Mouse (Mus musculus) intestine, embryonic 14.5 days (tissue): ENCODE data around the gene Nodal. TPM values are rescaled to one million over a fixed set of nuclear protein-coding genes. Genes with fewer than 3 reads are reported as not detected.

Experiments used
- ATAC-seq: fragments of 200-750 bp; cut with Nextera tagmentation; replicated peaks from 2 replicates; pipeline ENCODE4 v1.8.0; 2017; ENCODE audit warnings: low read depth, moderate number of reproducible peaks, moderate TSS enrichment, moderate library complexity; ENCODE audit not compliant: low FRiP score, low TSS enrichment
- DNase-seq: peaks from one replicate; pipeline ENCODE4 v3.0.0-alpha.2; 2018; ENCODE audit warnings: low spot score
- H3K27ac ChIP-seq: fragments of 300-500 bp; sonication (generic); 2 replicates; pipeline ENCODE4 v1.5.1; 2014; ENCODE audit warnings: low read depth, mild to moderate bottlenecking, control low read depth
- H3K27me3 ChIP-seq: fragments of 300-500 bp; sonication (generic); replicated peaks from 2 replicates; pipeline ENCODE4 v1.6.1; 2014; ENCODE audit warnings: low read length, control low read depth; ENCODE audit not compliant: control insufficient read depth, insufficient read depth
- H3K36me3 ChIP-seq: fragments of 300-500 bp; sonication (generic); 2 replicates; pipeline ENCODE4 v1.6.1; 2014; ENCODE audit warnings: low read length, control low read depth; ENCODE audit not compliant: control insufficient read depth, insufficient read depth
- H3K4me1 ChIP-seq: fragments of 300-500 bp; sonication (generic); replicated peaks from 2 replicates; pipeline ENCODE4 v1.6.1; 2014; ENCODE audit warnings: low read length, control low read depth, mixed read lengths; ENCODE audit not compliant: control insufficient read depth, insufficient read depth
- H3K4me2 ChIP-seq: fragments of 300-500 bp; sonication (generic); 2 replicates; pipeline ENCODE4 v1.6.1; 2014; ENCODE audit warnings: low read length
- H3K4me3 ChIP-seq: fragments of 300-500 bp; sonication (generic); 2 replicates; pipeline ENCODE4 v1.5.1; 2014; ENCODE audit warnings: low read depth, low read length, control low read depth, mixed read lengths
- H3K9ac ChIP-seq: fragments of 300-500 bp; sonication (generic); 2 replicates; pipeline ENCODE4 v1.6.1; 2014; ENCODE audit warnings: mild to moderate bottlenecking, low read length
- H3K9me3 ChIP-seq: fragments of 300-500 bp; sonication (generic); 2 replicates; pipeline ENCODE4 v1.6.1; 2016; ENCODE audit warnings: low read length, control low read depth; ENCODE audit not compliant: control insufficient read depth
- WGBS: fragments of 180-500 bp; shearing (Covaris S2); extraction: QIAGEN DNeasy Blood & Tissue Kit; methylation state at CpG from one replicate; pipeline ENCODE4 v1.1.7; 2014; 5-methylcytosine and 5-hydroxymethylcytosine counted together
- polyA plus RNA-seq: library from polyadenylated mRNA; unstranded; fragments of >200 nt; fragmentation: Nextera tagmentation; extraction: Ambion mirVana; gene quantifications from 2 replicates; pipeline ENCODE4 v1.2.1, GENCODE M21; 2014

The Nodal gene
- 0.50 and 0.54 TPM in 2 replicates for polyA plus RNA-seq

- Histone ChIP-seq H3K4me2 (peak within 1 kb of the TSS; percentile 83), H3K9me3 (no peaks in the 10 kb centered on the region), H3K9ac (peak within 1 kb of the TSS; percentile 17; the same call in 1 of the 2 replicates), H3K36me3 (no peaks in the 10 kb centered on the region), H3K27ac (no peak within 1 kb of the TSS), H3K27me3 (peaks cover 44% of the 10 kb centered on the region), H3K4me3 (peak within 1 kb of the TSS; percentile 42), H3K4me1 (peaks cover 9% of the 10 kb centered on the region; the same call in 1 of the 2 replicates)
- DNase-seq, result no peak
- 21% methylated on average over 10 of the region's 10 CpGs for WGBS
- ATAC-seq, result no peak
These were observed at the start of gene Nodal for GRCm38 (mm10) chr10:61417672-61418071. TSS of gene Nodal (plus strand) at chr10:61417972.

DNA sequence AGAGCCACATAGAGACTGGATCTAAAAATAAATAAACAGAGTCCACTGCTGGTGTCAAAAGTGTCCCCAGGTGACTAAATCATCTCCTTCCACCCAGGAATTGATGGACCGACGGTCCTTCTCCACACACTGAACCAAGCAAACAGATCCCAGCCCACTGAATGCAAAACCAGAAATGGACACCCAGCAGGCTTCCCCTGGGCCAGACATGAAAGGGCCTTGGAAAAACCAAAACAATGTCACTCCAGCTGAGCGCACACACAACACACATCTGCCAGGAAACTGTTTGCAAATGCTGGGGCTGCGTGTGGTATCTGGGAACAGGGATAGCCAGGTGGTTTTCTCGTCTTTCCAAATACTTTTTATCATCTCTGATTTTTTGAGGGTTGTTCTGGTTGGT lies 48.0 kb upstream of the Nodal start:
- no peaks in the 10 kb centered on the region for H3K27me3 ChIP-seq
- DNase-seq, result peak; percentile 50
- no peak overlapping the region for H3K4me3 ChIP-seq
- 50% methylated on average over 5 of the region's 5 CpGs for WGBS
- H3K9ac ChIP-seq, result no peak overlapping the region
- H3K9me3 ChIP-seq, result no peaks in the 10 kb centered on the region
- peak overlapping the region; percentile 54 for H3K27ac ChIP-seq
- H3K4me1 ChIP-seq, result peaks cover 33% of the 10 kb centered on the region
- H3K4me2 ChIP-seq, result no peak overlapping the region
- no peak for ATAC-seq
- H3K36me3 ChIP-seq, result no peaks in the 10 kb centered on the region

DNA sequence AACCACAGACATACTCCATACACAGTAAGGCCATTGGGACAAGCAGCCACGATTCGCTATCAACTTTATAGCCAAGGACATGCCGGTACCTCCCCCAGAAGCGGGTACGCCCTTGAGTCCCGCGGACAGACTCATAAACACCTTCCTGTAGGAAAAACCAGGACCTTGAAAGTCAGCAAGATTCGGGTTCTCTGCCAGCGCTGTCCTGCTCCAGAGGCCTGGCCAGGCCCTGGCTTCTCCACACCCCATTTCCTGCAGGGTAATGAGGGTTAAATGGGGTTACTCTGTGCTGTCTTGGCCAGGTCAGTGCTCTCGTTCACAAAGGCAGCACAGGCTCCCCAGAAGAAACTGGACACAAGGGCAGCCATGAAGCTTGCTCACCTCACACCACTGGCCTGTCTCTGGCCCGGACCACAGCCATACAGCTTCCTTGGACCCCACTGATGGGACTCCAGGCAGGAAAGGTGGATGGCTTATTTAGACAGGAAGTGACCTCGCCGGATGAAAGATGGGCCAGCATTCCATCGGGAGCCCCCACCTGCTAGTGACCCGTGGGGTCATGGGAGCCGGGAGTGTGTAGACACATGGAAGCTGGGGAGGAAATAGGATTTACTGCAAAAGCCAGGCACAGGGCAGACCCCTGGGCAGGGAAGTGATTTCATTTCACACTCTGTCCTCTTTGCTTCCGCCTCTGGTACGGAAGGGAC lies 47.3 kb upstream of the Nodal start:
- WGBS, result 39% methylated on average over 18 of the region's 18 CpGs
- ATAC-seq (no peak), DNase-seq (peak; percentile 50)
- Histone ChIP-seq H3K4me1 (peaks cover 39% of the 10 kb centered on the region), H3K9me3 (no peaks in the 10 kb centered on the region), H3K27ac (peak overlapping the region; percentile 54), H3K27me3 (no peaks in the 10 kb centered on the region), H3K9ac (no peak overlapping the region), H3K4me2 (no peak overlapping the region), H3K36me3 (no peaks in the 10 kb centered on the region), H3K4me3 (no peak overlapping the region)

- no peak overlapping the region for H3K4me2 ChIP-seq
- ATAC-seq (no peak), DNase-seq (peak; percentile 50)
- H3K36me3 ChIP-seq, result no peaks in the 10 kb centered on the region
- H3K27me3 ChIP-seq, result no peaks in the 10 kb centered on the region
- no peak overlapping the region for H3K4me3 ChIP-seq
- H3K4me1 ChIP-seq, result peaks cover 37% of the 10 kb centered on the region
- H3K27ac ChIP-seq, result no peak overlapping the region; the same call in 1 of the 2 replicates
- 71% methylated on average over 9 of the region's 9 CpGs for WGBS
- H3K9ac ChIP-seq, result no peak overlapping the region
- no peaks in the 10 kb centered on the region for H3K9me3 ChIP-seq
These were observed 45.7 kb upstream of the Nodal start for GRCm38 (mm10) chr10:61371884-61372584.

DNA sequence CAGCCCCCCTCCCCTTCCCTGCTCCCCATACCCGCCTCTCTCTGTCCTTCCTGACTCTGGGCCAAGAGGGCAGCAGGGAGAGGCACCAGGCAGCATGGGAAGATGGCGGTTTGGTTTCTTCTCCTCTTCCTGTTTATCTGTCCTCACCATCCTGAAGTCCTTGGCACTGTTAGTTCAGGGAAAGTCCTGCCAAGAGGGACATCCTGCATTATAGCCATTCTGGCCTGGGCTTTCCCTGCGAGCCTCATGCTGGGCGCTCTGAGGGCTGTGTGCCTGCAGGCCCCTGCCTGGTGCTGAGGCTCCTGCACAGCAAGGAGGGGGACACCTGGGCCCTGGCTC lies 45.2 kb upstream of the Nodal start:
- no peaks in the 10 kb centered on the region for H3K9me3 ChIP-seq
- no peak for DNase-seq
- no peak overlapping the region for H3K4me2 ChIP-seq
- no peak overlapping the region for H3K9ac ChIP-seq
- peaks cover 37% of the 10 kb centered on the region for H3K4me1 ChIP-seq
- WGBS, result 63% methylated on average over 4 of the region's 4 CpGs
- no peak overlapping the region for H3K27ac ChIP-seq
- no peak for ATAC-seq
- H3K27me3 ChIP-seq, result no peaks in the 10 kb centered on the region
- H3K4me3 ChIP-seq, result no peak overlapping the region
- no peaks in the 10 kb centered on the region for H3K36me3 ChIP-seq

DNA sequence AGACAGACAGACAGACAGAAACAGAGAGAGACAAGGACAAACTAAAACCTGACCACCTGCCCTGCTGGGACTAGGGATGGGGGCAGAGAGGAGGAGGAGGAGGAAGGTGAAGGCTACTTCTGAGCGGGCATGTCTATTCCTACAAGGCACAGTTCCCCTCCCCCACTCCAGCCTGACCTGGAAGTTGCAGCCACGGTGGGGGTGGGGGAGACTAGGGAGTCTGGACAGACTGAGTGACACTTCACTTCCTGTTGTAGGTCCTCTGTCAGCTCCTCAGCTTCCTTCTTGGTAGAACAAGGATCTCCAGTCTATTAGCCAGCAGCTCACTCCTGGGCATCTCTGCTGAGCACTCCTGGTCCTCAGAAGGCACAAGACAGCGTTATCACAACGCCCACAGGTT lies 43.7 kb upstream of the Nodal start:
- ATAC-seq, result no peak
- peaks cover 37% of the 10 kb centered on the region for H3K4me1 ChIP-seq
- no peak overlapping the region for H3K4me3 ChIP-seq
- no peaks in the 10 kb centered on the region for H3K9me3 ChIP-seq
- H3K4me2 ChIP-seq, result no peak overlapping the region
- no peaks in the 10 kb centered on the region for H3K36me3 ChIP-seq
- H3K9ac ChIP-seq, result no peak overlapping the region
- WGBS, result 30% methylated on average over 4 of the region's 4 CpGs
- no peaks in the 10 kb centered on the region for H3K27me3 ChIP-seq
- DNase-seq, result no peak
- no peak overlapping the region for H3K27ac ChIP-seq

DNA sequence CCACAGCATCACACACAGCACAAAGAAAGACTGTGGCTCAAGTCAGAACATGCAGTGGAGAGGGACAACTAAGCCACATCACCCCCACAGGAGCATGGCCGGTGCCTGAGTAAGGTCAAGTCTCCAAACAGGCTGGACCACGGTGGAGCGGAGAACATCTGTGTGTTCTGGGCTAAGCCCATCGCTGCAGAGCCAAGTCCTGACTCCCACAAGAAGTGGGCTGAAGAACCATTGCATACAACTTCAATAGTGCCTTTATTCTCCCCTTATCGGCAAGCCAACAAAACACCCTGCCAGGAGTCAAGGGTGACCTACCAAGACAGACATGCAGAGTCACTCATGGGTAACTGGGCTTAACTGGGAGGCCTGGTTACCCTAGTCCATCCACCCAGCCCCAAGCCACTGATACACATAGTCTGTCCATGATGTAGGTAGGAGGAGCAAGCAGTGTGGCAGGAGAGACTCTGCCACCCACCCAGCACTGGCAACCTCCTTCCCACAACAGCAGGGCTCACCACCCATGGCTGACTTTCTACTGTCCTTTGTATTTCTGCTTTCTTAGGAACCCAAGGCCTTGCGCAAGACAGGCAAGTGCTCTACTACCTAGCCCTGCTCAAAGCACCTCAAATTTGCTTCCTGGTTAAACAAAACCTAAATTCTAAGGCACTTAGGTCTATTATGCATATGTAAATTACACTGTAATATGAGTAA lies 42.8 kb upstream of the Nodal start:
- ATAC-seq, result no peak
- 84% methylated on average over 6 of the region's 6 CpGs for WGBS
- no peak overlapping the region for H3K4me2 ChIP-seq
- no peak overlapping the region for H3K9ac ChIP-seq
- H3K27me3 ChIP-seq, result no peaks in the 10 kb centered on the region
- H3K4me1 ChIP-seq, result peaks cover 38% of the 10 kb centered on the region
- H3K27ac ChIP-seq, result no peak overlapping the region
- H3K4me3 ChIP-seq, result no peak overlapping the region
- no peaks in the 10 kb centered on the region for H3K9me3 ChIP-seq
- DNase-seq, result no peak
- no peaks in the 10 kb centered on the region for H3K36me3 ChIP-seq

GRCm38 (mm10) chr10:61378050-61378449 lies 39.7 kb upstream of the Nodal start:
- 93% methylated on average over 5 of the region's 5 CpGs for WGBS
- H3K4me2 ChIP-seq, result no peak overlapping the region
- H3K27ac ChIP-seq, result no peak overlapping the region
- ATAC-seq (no peak), DNase-seq (no peak)
- no peaks in the 10 kb centered on the region for H3K36me3 ChIP-seq
- H3K4me1 ChIP-seq, result peaks cover 42% of the 10 kb centered on the region
- no peak overlapping the region for H3K9ac ChIP-seq
- no peak overlapping the region for H3K4me3 ChIP-seq
- H3K9me3 ChIP-seq, result no peaks in the 10 kb centered on the region
- no peaks in the 10 kb centered on the region for H3K27me3 ChIP-seq
